Mouse (Mus musculus): ENCODE measurements around the gene Dnajc15. TPM values are rescaled to one million over a fixed set of nuclear protein-coding genes. Genes with fewer than 3 reads are reported as not detected.
A peak's percentile ranks its signal among the peaks of the same experiment; 100 is the strongest.

The Dnajc15 gene
- polyA plus RNA-seq, 1 experiment from 2014 or later: 105 TPM

DNA sequence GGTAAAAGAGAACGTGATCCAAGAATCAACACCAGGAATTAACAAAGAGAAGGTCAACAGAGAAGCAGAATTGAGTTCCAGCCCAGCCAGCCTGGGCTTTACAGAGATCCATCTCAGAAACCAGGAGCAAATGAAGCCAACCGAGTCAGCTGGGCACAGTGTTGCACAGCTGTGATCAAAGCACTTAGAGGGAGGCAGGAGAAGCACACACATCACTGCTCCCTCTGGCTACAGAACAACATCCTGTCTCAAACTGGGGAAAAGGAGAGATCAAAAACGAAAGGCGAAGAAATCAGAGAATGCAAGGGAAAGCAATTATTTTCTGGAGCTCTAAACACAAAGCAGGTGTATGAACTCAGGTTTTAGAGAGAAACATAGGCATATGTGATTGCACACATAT lies 28.7 kb downstream of the Dnajc15 start:
- no peaks in the 10 kb centered on the region for H3K27me3 ChIP-seq (ENCODE audit: control insufficient read depth, insufficient read depth, low read length)
- WGBS: 79% methylated on average over 4 of the region's 4 CpGs
- no peaks in the 10 kb centered on the region for H3K9me3 ChIP-seq (ENCODE audit: control insufficient read depth, low read length)
- H3K4me1 ChIP-seq (ENCODE audit: control insufficient read depth, insufficient read depth, low read length): no peaks in the 10 kb centered on the region
- no peak for ATAC-seq (ENCODE audit: low read depth)
- H3K9ac ChIP-seq (replicated peaks; ENCODE audit: low read depth, low read length): no peak overlapping the region
- no peak overlapping the region for H3K27ac ChIP-seq (ENCODE audit: low read depth, low read length)
- no peak overlapping the region for H3K4me2 ChIP-seq (ENCODE audit: low read depth, low read length)
- H3K36me3 ChIP-seq (ENCODE audit: control insufficient read depth, insufficient read depth, low read length): no peaks in the 10 kb centered on the region
- no peak overlapping the region for H3K4me3 ChIP-seq (ENCODE audit: low read depth, low read length)

GRCm38 (mm10) chr14:77845479-77845878 lies 29.4 kb downstream of the Dnajc15 start:
- H3K36me3 ChIP-seq (ENCODE audit: control insufficient read depth, insufficient read depth, low read length): no peaks in the 10 kb centered on the region
- H3K9me3 ChIP-seq (ENCODE audit: control insufficient read depth, low read length): no peaks in the 10 kb centered on the region
- H3K9ac ChIP-seq (replicated peaks; ENCODE audit: low read depth, low read length): no peak overlapping the region
- ATAC-seq (ENCODE audit: low read depth): no peak
- no peak overlapping the region for H3K4me2 ChIP-seq (ENCODE audit: low read depth, low read length)
- no peak overlapping the region for H3K4me3 ChIP-seq (ENCODE audit: low read depth, low read length)
- no peak overlapping the region for H3K27ac ChIP-seq (ENCODE audit: low read depth, low read length)
- no peaks in the 10 kb centered on the region for H3K27me3 ChIP-seq (ENCODE audit: control insufficient read depth, insufficient read depth, low read length)
- H3K4me1 ChIP-seq (ENCODE audit: control insufficient read depth, insufficient read depth, low read length): no peaks in the 10 kb centered on the region
- 87% methylated on average over 1 of the region's 1 CpGs for WGBS

- Histone ChIP-seq H3K9ac (replicated peaks; ENCODE audit: low read depth, low read length) (no peak overlapping the region), H3K4me1 (ENCODE audit: control insufficient read depth, insufficient read depth, low read length) (no peaks in the 10 kb centered on the region), H3K4me2 (ENCODE audit: low read depth, low read length) (no peak overlapping the region), H3K36me3 (ENCODE audit: control insufficient read depth, insufficient read depth, low read length) (no peaks in the 10 kb centered on the region), H3K9me3 (ENCODE audit: control insufficient read depth, low read length) (no peaks in the 10 kb centered on the region), H3K27me3 (ENCODE audit: control insufficient read depth, insufficient read depth, low read length) (no peaks in the 10 kb centered on the region), H3K27ac (ENCODE audit: low read depth, low read length) (no peak overlapping the region), H3K4me3 (ENCODE audit: low read depth, low read length) (no peak overlapping the region)
- WGBS: 84% methylated on average over 6 of the region's 6 CpGs
- no peak for ATAC-seq (ENCODE audit: low read depth)
Observed at GRCm38 (mm10) chr14:77840574-77840973, 34.4 kb downstream of the Dnajc15 start.

GRCm38 (mm10) chr14:77840078-77840477 lies 34.8 kb downstream of the Dnajc15 start:
- Histone ChIP-seq H3K9ac (replicated peaks; ENCODE audit: low read depth, low read length) (no peak overlapping the region), H3K4me1 (ENCODE audit: control insufficient read depth, insufficient read depth, low read length) (no peaks in the 10 kb centered on the region), H3K36me3 (ENCODE audit: control insufficient read depth, insufficient read depth, low read length) (no peaks in the 10 kb centered on the region), H3K4me2 (ENCODE audit: low read depth, low read length) (no peak overlapping the region), H3K4me3 (ENCODE audit: low read depth, low read length) (no peak overlapping the region), H3K9me3 (ENCODE audit: control insufficient read depth, low read length) (no peaks in the 10 kb centered on the region), H3K27me3 (ENCODE audit: control insufficient read depth, insufficient read depth, low read length) (no peaks in the 10 kb centered on the region), H3K27ac (ENCODE audit: low read depth, low read length) (no peak overlapping the region)
- WGBS: 61% methylated on average over 2 of the region's 2 CpGs
- ATAC-seq (ENCODE audit: low read depth): peak; percentile 31; the same call in 1 of the 2 replicates

DNA sequence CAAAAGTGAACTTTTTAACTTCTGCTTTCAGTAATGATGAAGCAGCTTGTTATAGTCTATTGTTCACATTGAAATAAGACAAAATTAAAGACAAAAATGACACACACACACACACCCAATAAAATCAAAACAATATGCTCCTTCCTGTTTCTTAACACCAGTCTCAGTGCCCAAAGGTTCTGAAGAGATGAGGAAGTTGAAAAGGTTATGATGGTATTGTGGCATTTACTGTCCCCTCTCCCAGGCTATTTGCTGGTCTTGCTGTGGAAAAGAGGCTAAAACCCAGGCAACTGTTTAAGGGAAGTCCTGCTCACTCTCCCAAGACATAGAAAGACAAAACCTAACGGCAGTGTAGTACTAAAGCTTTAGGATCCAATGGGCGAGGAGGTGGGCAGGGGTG lies 38.1 kb downstream of the Dnajc15 start:
- H3K27me3 ChIP-seq (ENCODE audit: control insufficient read depth, insufficient read depth, low read length): no peaks in the 10 kb centered on the region
- H3K36me3 ChIP-seq (ENCODE audit: control insufficient read depth, insufficient read depth, low read length): no peaks in the 10 kb centered on the region
- no peak overlapping the region for H3K4me3 ChIP-seq (ENCODE audit: low read depth, low read length)
- no peaks in the 10 kb centered on the region for H3K9me3 ChIP-seq (ENCODE audit: control insufficient read depth, low read length)
- no peak overlapping the region for H3K4me2 ChIP-seq (ENCODE audit: low read depth, low read length)
- H3K4me1 ChIP-seq (ENCODE audit: control insufficient read depth, insufficient read depth, low read length): no peaks in the 10 kb centered on the region
- H3K27ac ChIP-seq (ENCODE audit: low read depth, low read length): no peak overlapping the region
- H3K9ac ChIP-seq (replicated peaks; ENCODE audit: low read depth, low read length): no peak overlapping the region
- 89% methylated on average over 2 of the region's 2 CpGs for WGBS
- ATAC-seq (ENCODE audit: low read depth): no peak

DNA sequence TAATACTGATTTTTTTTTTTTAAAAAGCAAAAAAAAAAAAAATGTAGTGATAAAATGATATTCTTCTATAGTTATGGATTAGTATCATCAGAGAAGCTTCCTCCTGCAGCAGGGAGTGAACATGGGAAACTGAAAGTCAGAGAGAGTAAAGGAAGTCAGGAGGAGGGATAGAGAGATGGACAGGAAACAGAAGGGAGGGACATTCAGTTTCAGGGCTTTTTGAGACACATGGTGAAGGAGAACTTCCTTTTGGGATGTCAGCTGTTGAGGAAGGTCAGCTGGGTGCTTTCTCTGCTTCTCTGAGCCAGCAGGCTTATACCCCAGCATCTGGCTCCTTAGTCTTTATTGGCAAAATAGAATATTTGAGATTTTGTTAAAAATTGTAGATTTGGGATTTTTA lies 42.6 kb downstream of the Dnajc15 start:
- Histone ChIP-seq H3K36me3 (ENCODE audit: control insufficient read depth, insufficient read depth, low read length) (no peaks in the 10 kb centered on the region), H3K27ac (ENCODE audit: low read depth, low read length) (no peak overlapping the region), H3K4me3 (ENCODE audit: low read depth, low read length) (no peak overlapping the region), H3K4me2 (ENCODE audit: low read depth, low read length) (no peak overlapping the region), H3K9me3 (ENCODE audit: control insufficient read depth, low read length) (no peaks in the 10 kb centered on the region), H3K4me1 (ENCODE audit: control insufficient read depth, insufficient read depth, low read length) (no peaks in the 10 kb centered on the region), H3K9ac (replicated peaks; ENCODE audit: low read depth, low read length) (no peak overlapping the region), H3K27me3 (ENCODE audit: control insufficient read depth, insufficient read depth, low read length) (no peaks in the 10 kb centered on the region)
- no peak for ATAC-seq (ENCODE audit: low read depth)

DNA sequence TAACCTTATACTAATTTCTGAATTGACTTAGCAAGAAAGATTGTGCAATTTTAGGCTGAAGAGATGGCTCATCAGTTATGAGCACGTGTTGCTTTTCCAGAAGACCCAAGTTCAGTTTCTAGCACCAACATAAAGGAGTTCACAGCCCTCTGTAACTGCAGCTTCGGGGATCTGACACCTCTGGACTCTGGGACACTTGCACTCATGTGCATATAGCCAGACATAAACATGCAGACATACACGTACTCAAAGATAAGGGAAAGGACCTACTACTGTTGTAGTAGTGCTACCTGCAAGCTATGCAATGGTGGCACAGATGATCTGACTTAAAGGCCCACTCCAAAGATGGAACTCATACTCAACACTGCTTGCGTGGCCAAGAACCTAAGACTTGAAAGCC lies 43.0 kb downstream of the Dnajc15 start:
- H3K9me3 ChIP-seq (ENCODE audit: control insufficient read depth, low read length): no peaks in the 10 kb centered on the region
- no peak overlapping the region for H3K4me3 ChIP-seq (ENCODE audit: low read depth, low read length)
- no peaks in the 10 kb centered on the region for H3K27me3 ChIP-seq (ENCODE audit: control insufficient read depth, insufficient read depth, low read length)
- no peak for ATAC-seq (ENCODE audit: low read depth)
- WGBS: 97% methylated on average over 4 of the region's 4 CpGs
- no peak overlapping the region for H3K4me2 ChIP-seq (ENCODE audit: low read depth, low read length)
- H3K4me1 ChIP-seq (ENCODE audit: control insufficient read depth, insufficient read depth, low read length): no peaks in the 10 kb centered on the region
- H3K9ac ChIP-seq (replicated peaks; ENCODE audit: low read depth, low read length): no peak overlapping the region
- no peaks in the 10 kb centered on the region for H3K36me3 ChIP-seq (ENCODE audit: control insufficient read depth, insufficient read depth, low read length)
- H3K27ac ChIP-seq (ENCODE audit: low read depth, low read length): no peak overlapping the region

DNA sequence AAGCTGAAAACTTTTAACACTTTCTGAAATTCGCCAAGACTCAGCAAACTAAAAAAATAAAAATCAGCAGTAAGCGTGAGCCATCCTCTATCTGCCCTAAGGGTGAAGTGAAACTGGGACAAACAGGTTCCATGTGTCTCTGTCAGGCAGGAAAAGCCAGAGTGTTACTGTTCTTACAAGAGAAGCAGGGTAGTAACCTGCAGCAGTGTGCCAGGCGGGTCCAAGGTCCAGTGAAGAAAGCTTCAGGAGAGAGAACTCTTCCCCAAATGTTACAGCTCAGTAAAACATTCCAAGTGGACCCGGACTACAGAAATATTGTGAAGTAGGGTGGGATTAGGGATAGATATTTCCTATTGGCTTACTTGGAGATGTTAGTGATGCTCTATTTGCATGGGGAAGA lies 45.3 kb downstream of the Dnajc15 start:
- H3K9ac ChIP-seq (replicated peaks; ENCODE audit: low read depth, low read length): no peak overlapping the region
- 89% methylated on average over 4 of the region's 4 CpGs for WGBS

GRCm38 (mm10) chr14:77825891-77826290 lies 49.0 kb downstream of the Dnajc15 start:
- H3K27me3 ChIP-seq (ENCODE audit: control insufficient read depth, insufficient read depth, low read length): no peaks in the 10 kb centered on the region
- H3K36me3 ChIP-seq (ENCODE audit: control insufficient read depth, insufficient read depth, low read length): no peaks in the 10 kb centered on the region
- no peak overlapping the region for H3K27ac ChIP-seq (ENCODE audit: low read depth, low read length)
- ATAC-seq (ENCODE audit: low read depth): no peak
- no peaks in the 10 kb centered on the region for H3K4me1 ChIP-seq (ENCODE audit: control insufficient read depth, insufficient read depth, low read length)
- 64% methylated on average over 3 of the region's 3 CpGs for WGBS
- H3K9ac ChIP-seq (replicated peaks; ENCODE audit: low read depth, low read length): no peak overlapping the region
- no peaks in the 10 kb centered on the region for H3K9me3 ChIP-seq (ENCODE audit: control insufficient read depth, low read length)
- no peak overlapping the region for H3K4me3 ChIP-seq (ENCODE audit: low read depth, low read length)
- no peak overlapping the region for H3K4me2 ChIP-seq (ENCODE audit: low read depth, low read length)

More for the DNA sequence above, 45.3 kb downstream of the Dnajc15 start:
- no peaks in the 10 kb centered on the region for H3K27me3 ChIP-seq (ENCODE audit: control insufficient read depth, insufficient read depth, low read length)
- H3K36me3 ChIP-seq (ENCODE audit: control insufficient read depth, insufficient read depth, low read length): no peaks in the 10 kb centered on the region
- H3K27ac ChIP-seq (ENCODE audit: low read depth, low read length): no peak overlapping the region
- no peaks in the 10 kb centered on the region for H3K9me3 ChIP-seq (ENCODE audit: control insufficient read depth, low read length)
- ATAC-seq (ENCODE audit: low read depth): no peak
- no peak overlapping the region for H3K4me2 ChIP-seq (ENCODE audit: low read depth, low read length)
- no peak overlapping the region for H3K4me3 ChIP-seq (ENCODE audit: low read depth, low read length)
- no peaks in the 10 kb centered on the region for H3K4me1 ChIP-seq (ENCODE audit: control insufficient read depth, insufficient read depth, low read length)

GRCm38 (mm10) chr14:77825121-77825520 lies 49.8 kb downstream of the Dnajc15 start:
- Histone ChIP-seq H3K4me3 (ENCODE audit: low read depth, low read length) (no peak overlapping the region), H3K9me3 (ENCODE audit: control insufficient read depth, low read length) (no peaks in the 10 kb centered on the region), H3K4me1 (ENCODE audit: control insufficient read depth, insufficient read depth, low read length) (no peaks in the 10 kb centered on the region), H3K4me2 (ENCODE audit: low read depth, low read length) (no peak overlapping the region), H3K27ac (ENCODE audit: low read depth, low read length) (no peak overlapping the region), H3K9ac (replicated peaks; ENCODE audit: low read depth, low read length) (no peak overlapping the region), H3K36me3 (ENCODE audit: control insufficient read depth, insufficient read depth, low read length) (no peaks in the 10 kb centered on the region), H3K27me3 (ENCODE audit: control insufficient read depth, insufficient read depth, low read length) (no peaks in the 10 kb centered on the region)
- 96% methylated on average over 6 of the region's 6 CpGs for WGBS
- ATAC-seq (ENCODE audit: low read depth): no peak
